Mouse (Mus musculus) heart, adult 10 weeks (tissue): Measurements from ENCODE around the gene Csn1s2b. TPM values are rescaled to one million over a fixed set of nuclear protein-coding genes. Genes with fewer than 3 reads are reported as not detected.

ENCODE experiments used
- polyA plus RNA-seq: library from polyadenylated mRNA; stranded (reverse); fragments of 350-450 nt; fragmentation: Illumina TruSeq; extraction: RNeasy Lipid Tissue Mini Kit (QIAGEN cat#74804); gene quantifications from one replicate; pipeline ENCODE4 v1.2.3, GENCODE M21; 2014; ENCODE audit warnings: low read depth, low replicate concordance

Csn1s2b gene
- not detected for polyA plus RNA-seq

DNA sequence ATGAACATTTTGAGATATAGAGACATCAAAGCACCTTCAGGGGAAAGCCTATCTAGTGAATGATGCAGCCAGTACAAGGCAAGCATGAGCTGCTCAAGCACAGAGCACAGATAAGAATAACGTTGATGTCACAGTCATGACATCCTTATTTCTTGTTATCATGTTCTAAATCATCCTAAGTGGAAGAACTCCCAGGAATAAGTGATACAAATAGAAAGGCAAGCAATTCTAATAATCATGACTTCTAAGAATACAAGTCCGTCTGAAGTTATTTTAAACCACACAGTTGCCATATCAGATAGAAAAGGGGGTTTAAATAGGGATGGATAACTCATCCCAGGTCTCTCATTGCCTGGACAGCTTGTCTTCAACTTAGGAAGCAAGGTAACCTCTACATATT, at the start of gene Csn1s2b:
Gene Csn1s2b, plus strand, starts transcription at position 301 of the 400 bp plus-strand sequence.

DNA sequence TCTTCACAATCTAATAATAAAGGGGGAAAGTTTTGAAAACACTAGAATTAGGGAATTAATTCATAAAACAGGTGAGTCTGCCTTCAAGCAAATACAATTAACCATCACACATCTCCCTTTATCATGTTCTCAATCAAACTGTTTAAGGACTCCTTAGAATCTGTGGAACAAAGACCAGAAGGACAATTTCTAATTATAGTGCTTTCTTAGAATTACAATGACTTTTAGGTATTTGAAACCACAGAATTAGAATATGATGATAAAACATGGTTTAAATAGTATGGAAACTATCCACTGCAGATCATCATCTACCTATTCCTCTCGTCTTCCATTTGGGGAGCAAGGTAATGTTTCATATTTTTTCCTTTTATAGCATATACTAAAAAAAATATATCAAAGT, 33.6 kb upstream of the Csn1s2b start, which contains the start of gene Csn1s2a:
Gene Csn1s2a, plus strand, starts transcription at position 301 of the 400 bp plus-strand sequence.

DNA sequence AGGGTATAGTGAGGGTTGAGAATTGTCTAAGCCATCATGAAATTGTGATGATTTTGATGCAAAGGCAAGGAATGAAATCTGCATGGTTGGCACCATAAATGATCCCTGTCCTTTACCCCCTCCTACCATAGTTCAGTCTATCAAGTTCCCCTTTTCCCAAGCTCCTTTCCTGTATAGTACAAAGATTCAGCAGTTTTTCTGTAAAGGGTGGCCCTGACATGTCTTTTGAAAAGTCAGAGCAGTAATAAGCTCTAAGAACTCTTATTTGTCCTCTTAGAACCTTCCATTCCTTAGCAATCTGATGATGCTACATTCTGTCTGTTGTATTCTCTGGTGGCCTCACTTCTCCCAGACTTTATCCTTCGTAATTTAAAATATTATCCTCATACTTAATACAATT, 17.5 kb downstream of the Csn1s2b start, which contains the start of gene Prr27:
Gene Prr27, plus strand, starts transcription at position 301 of the 400 bp plus-strand sequence.

Other genes with a start within 250 kb of the Csn1s2b start
- 0.29 TPM for gene Sult1d1, start 239.1 kb upstream of the Csn1s2b start, polyA plus RNA-seq
- gene Sult1e1, start 216.5 kb upstream of the Csn1s2b start, polyA plus RNA-seq: not detected
- not detected for gene Csn1s1, start 141.9 kb upstream of the Csn1s2b start, polyA plus RNA-seq
- not detected for gene Csn2, start 108.5 kb upstream of the Csn1s2b start, polyA plus RNA-seq
- gene Csn1s2a, start 33.5 kb upstream of the Csn1s2b start, polyA plus RNA-seq: not detected
- not detected for gene Prr27, start 17.6 kb downstream of the Csn1s2b start, polyA plus RNA-seq
- not detected for gene Odam, start 76.9 kb downstream of the Csn1s2b start, polyA plus RNA-seq
- gene Csn3, start 117.5 kb downstream of the Csn1s2b start, polyA plus RNA-seq: not detected
- not detected for gene 2310003L06Rik, start 161.4 kb downstream of the Csn1s2b start, polyA plus RNA-seq
- gene Gm28434, start 161.4 kb downstream of the Csn1s2b start, polyA plus RNA-seq: not detected
- gene Cabs1, start 171.4 kb downstream of the Csn1s2b start, polyA plus RNA-seq: not detected
- not detected for gene Smr3a, start 194.5 kb downstream of the Csn1s2b start, polyA plus RNA-seq